Mouse (Mus musculus) lung, postnatal 0 days (tissue): ENCODE measurements around the gene Nckipsd. TPM values are rescaled to one million over a fixed set of nuclear protein-coding genes. Genes with fewer than 3 reads are reported as not detected.

Experiments
- ATAC-seq: fragments of 200-750 bp; cut with Nextera tagmentation; 2 replicates; pipeline ENCODE4 v1.8.0; 2017; ENCODE audit warnings: moderate library complexity
- DNase-seq: peaks from one replicate; pipeline ENCODE4 v3.0.0-alpha.2; 2016; ENCODE audit warnings: low spot score
- H3K27ac ChIP-seq: fragments of 300-500 bp; sonication (generic); 2 replicates; pipeline ENCODE4 v1.5.1; 2014; ENCODE audit warnings: antibody characterized with exemption, mild to moderate bottlenecking, low read length, mixed read lengths
- H3K27me3 ChIP-seq: fragments of 300-500 bp; sonication (generic); replicated peaks from 2 replicates; pipeline ENCODE4 v1.6.1; 2014; ENCODE audit warnings: low read length, mixed read lengths; ENCODE audit not compliant: insufficient read depth
- H3K36me3 ChIP-seq: fragments of 300-500 bp; sonication (generic); 2 replicates; pipeline ENCODE4 v1.6.1; 2014; ENCODE audit warnings: low read length, mixed read lengths; ENCODE audit not compliant: insufficient read depth
- H3K4me1 ChIP-seq: fragments of 300-500 bp; sonication (generic); 2 replicates; pipeline ENCODE4 v1.6.1; 2014; ENCODE audit warnings: antibody characterized with exemption, low read depth, low read length, mixed read lengths; ENCODE audit not compliant: insufficient read depth
- H3K4me2 ChIP-seq: fragments of 300-500 bp; sonication (generic); replicated peaks from 2 replicates; pipeline ENCODE4 v1.6.1; 2014; ENCODE audit warnings: low read depth, mild to moderate bottlenecking, low read length, moderate library complexity, mixed read lengths
- H3K4me3 ChIP-seq: fragments of 300-500 bp; sonication (generic); 2 replicates; pipeline ENCODE4 v1.5.1; 2014; ENCODE audit warnings: low read depth, low read length
- H3K9ac ChIP-seq: fragments of 300-500 bp; sonication (generic); replicated peaks from 2 replicates; pipeline ENCODE4 v1.6.1; 2014; ENCODE audit warnings: low read depth, mild to moderate bottlenecking
- H3K9me3 ChIP-seq: fragments of 300-500 bp; sonication (generic); 2 replicates; pipeline ENCODE4 v1.6.1; 2016; ENCODE audit warnings: low read length, mixed read lengths
- CTCF ChIP-seq: IDR thresholded peaks from 2 replicates; pipeline ENCODE4 v1.5.1; 2016; ENCODE audit warnings: antibody characterized with exemption, mild to moderate bottlenecking
- EP300 ChIP-seq: IDR thresholded peaks from 2 replicates; pipeline ENCODE4 v1.6.1; 2016; ENCODE audit warnings: antibody characterized with exemption, mild to moderate bottlenecking, control low read depth
- WGBS: fragments of 180-500 bp; shearing (Covaris S2); extraction: QIAGEN DNeasy Blood & Tissue Kit; methylation state at CpG from one replicate; pipeline ENCODE4 v1.1.7; 2014; 5-methylcytosine and 5-hydroxymethylcytosine counted together
- polyA plus RNA-seq: library from polyadenylated mRNA; unstranded; fragments of >200 nt; fragmentation: Nextera tagmentation; extraction: Ambion mirVana; gene quantifications from 2 replicates; pipeline ENCODE4 v1.2.1, GENCODE M21; 2015

The Nckipsd gene
- polyA plus RNA-seq, 1 experiment from 2014 or later: 10.9 TPM

GRCm38 (mm10) chr9:108845390-108845789 is 37.2 kb downstream of the Nckipsd start:
- Histone ChIP-seq H3K4me2 (no peak overlapping the region), H3K27me3 (no peaks in the 10 kb centered on the region), H3K9ac (no peak overlapping the region), H3K36me3 (no peaks in the 10 kb centered on the region), H3K9me3 (no peaks in the 10 kb centered on the region), H3K27ac (no peak overlapping the region), H3K4me3 (no peak overlapping the region), H3K4me1 (no peaks in the 10 kb centered on the region)
- no peak for ATAC-seq
- 72% methylated on average over 5 of the region's 5 CpGs for WGBS
- DNase-seq: no peak
- TF ChIP-seq CTCF (no peak), EP300 (no peak)

DNA sequence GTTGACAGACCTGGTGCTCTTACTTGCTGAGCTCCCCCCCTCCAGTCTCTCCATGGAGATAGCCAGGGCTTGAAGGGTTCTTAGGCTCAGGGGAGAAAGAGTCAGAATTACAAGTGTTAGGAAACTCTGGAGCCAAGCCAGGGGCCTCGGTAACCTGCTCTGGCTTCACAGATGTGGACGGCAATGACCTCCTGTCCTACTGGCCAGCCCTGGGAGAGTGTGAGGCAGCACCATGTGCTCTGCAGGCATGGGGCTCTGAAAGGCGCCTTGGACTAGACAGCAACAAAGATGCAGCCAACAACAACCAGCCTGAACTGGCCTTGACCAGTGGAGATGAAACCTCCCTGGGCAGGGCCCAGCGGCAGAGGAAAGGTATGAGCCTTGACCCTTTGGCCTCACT is 39.2 kb downstream of the Nckipsd start:
- H3K36me3 ChIP-seq: no peaks in the 10 kb centered on the region
- no peaks in the 10 kb centered on the region for H3K4me1 ChIP-seq
- TF ChIP-seq CTCF (no peak), EP300 (no peak)
- H3K9ac ChIP-seq: no peak overlapping the region
- ATAC-seq (peak; percentile 63), DNase-seq (peak; percentile 80)
- H3K27ac ChIP-seq: no peak overlapping the region
- no peak overlapping the region for H3K4me3 ChIP-seq
- 55% methylated on average over 4 of the region's 4 CpGs for WGBS
- H3K27me3 ChIP-seq: no peaks in the 10 kb centered on the region
- H3K4me2 ChIP-seq: no peak overlapping the region
- no peaks in the 10 kb centered on the region for H3K9me3 ChIP-seq

DNA sequence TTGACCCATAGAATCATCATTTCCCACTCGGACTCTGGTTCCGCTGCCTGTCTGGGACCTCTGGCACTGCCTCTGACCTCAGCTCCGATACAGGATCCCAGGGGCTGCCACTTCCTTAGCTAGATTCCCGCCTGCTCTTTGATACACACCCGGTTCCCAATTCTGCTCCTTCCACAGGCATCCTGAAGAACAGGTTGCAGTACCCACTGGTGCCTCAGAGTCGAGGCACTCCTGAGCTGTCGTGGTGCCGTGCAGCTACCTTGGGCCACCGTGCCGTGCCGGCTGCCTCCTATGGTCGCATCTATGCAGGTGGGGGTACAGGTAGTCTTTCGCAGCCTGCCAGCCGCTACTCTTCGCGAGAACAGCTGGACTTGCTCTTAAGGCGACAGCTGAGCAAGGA is 40.3 kb downstream of the Nckipsd start:
- DNase-seq (no peak), ATAC-seq (no peak)
- Histone ChIP-seq H3K9ac (no peak overlapping the region), H3K4me3 (no peak overlapping the region), H3K4me2 (no peak overlapping the region), H3K4me1 (peaks cover 2% of the 10 kb centered on the region; the same call in 1 of the 2 replicates), H3K27ac (no peak overlapping the region), H3K9me3 (no peaks in the 10 kb centered on the region), H3K36me3 (no peaks in the 10 kb centered on the region), H3K27me3 (no peaks in the 10 kb centered on the region)
- no peak for TF ChIP-seq EP300
- TF ChIP-seq CTCF: no peak
- WGBS: 51% methylated on average over 17 of the region's 17 CpGs

DNA sequence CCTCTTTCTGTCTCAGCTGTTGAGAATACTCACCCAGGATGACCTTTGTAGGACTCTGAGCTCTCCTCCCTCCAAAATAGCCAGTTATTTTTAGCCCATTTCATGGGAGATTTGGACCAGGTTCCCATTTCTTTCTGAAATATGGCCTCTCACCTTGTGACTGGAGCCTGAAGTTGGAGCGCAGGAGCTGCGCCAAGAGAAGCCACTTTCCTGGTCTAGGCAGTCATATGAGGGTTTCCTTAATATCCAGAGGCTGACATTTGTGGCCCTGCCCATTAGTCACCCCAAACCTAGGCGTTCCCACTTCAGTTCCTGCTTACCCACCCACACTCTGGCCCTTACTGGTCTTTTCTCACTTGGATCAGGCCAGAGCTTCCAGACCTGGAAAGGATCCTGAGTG is 44.8 kb downstream of the Nckipsd start, which contains the start of gene Slc26a6:
Gene Slc26a6 (plus strand): TSS at position 308 of the 400 bp plus-strand sequence.
- no peak for TF ChIP-seq CTCF
- TF ChIP-seq EP300: no peak
- peak; percentile 18 for DNase-seq

DNA sequence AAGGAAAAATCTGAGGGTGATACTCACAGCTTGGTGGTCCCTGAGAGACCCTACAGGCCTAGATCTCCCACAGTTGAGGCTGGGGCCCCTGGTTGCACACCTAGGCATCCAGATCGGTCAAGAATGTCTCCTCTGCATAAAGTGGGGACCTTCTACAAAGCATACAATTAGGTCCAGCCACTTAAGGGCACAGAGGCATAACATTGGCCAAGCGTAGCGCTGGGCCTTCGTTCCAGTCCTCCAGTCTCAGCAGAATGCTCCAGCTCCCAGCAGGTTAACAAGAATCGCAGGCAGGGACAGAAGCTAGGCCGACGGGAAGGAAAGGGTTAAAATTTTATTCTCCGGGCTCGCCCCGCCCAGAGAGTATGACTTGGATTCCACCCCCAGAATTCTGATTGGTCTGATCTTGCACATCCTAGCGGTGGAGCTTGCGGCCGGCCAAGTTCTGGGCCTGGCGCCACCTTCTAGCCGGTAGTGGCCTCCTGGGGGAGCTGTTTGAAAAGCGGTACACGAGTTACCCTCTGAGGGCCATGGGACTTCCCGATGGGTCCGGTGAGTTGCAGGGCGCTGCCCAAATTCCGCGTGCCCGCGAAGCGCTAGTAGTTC is 45.6 kb downstream of the Nckipsd start:
- TF ChIP-seq CTCF: peak; percentile 81
- no peak for TF ChIP-seq EP300
- H3K27ac ChIP-seq: peak overlapping the region; percentile 81
- no peaks in the 10 kb centered on the region for H3K9me3 ChIP-seq
- H3K4me1 ChIP-seq: peaks cover 12% of the 10 kb centered on the region; the same call in 1 of the 2 replicates
- no peaks in the 10 kb centered on the region for H3K36me3 ChIP-seq
- ATAC-seq: peak; percentile 96
- peak overlapping the region; percentile 78 for H3K4me2 ChIP-seq
- H3K9ac ChIP-seq: peak overlapping the region; percentile 30
- 4% methylated on average over 25 of the region's 25 CpGs for WGBS
- H3K4me3 ChIP-seq: peak overlapping the region; percentile 54
- DNase-seq: peak; percentile 99
- no peaks in the 10 kb centered on the region for H3K27me3 ChIP-seq

More for the DNA sequence above, 44.8 kb downstream of the Nckipsd start, which contains the start of gene Slc26a6:
- Histone ChIP-seq H3K4me3 (peak within 1 kb of the TSS; percentile 54), H3K4me2 (peak within 1 kb of the TSS; percentile 78), H3K27ac (peak within 1 kb of the TSS; percentile 81), H3K9ac (peak within 1 kb of the TSS; percentile 30), H3K9me3 (no peaks in the 10 kb centered on the region), H3K4me1 (peaks cover 12% of the 10 kb centered on the region; the same call in 1 of the 2 replicates), H3K36me3 (no peaks in the 10 kb centered on the region), H3K27me3 (no peaks in the 10 kb centered on the region)
- 80% methylated on average over 3 of the region's 3 CpGs for WGBS
- ATAC-seq: no peak

GRCm38 (mm10) chr9:108854241-108854696 is 46.1 kb downstream of the Nckipsd start:
- Histone ChIP-seq H3K4me2 (peak overlapping the region; percentile 78), H3K9me3 (no peaks in the 10 kb centered on the region), H3K9ac (peak overlapping the region; percentile 30), H3K36me3 (no peaks in the 10 kb centered on the region), H3K4me1 (peaks cover 12% of the 10 kb centered on the region; the same call in 1 of the 2 replicates), H3K4me3 (peak overlapping the region; percentile 54), H3K27ac (peak overlapping the region; percentile 81), H3K27me3 (no peaks in the 10 kb centered on the region)
- peak; percentile 94 for ATAC-seq
- TF ChIP-seq EP300 (no peak), CTCF (no peak)
- peak; percentile 93 for DNase-seq
- 1% methylated on average over 28 of the region's 28 CpGs for WGBS
